ENCODE assay signal across 19 mouse cellular contexts in genomic region chr19:47345851-47346568, GRCm38 (mm10).
A peak's percentile ranks its signal among the peaks of the same experiment; 100 is the strongest.
DNase-seq lines count a peak whose midpoint lies in the region; ATAC-seq and TF ChIP-seq lines count a peak whose summit lies in the region.
"Had no signal": no experiment of that assay in that cellular context is flagged by ENCODE, and none has a peak within 500 bp of the region (broad histone marks: within the 10 kb centered on the region; RNA-seq: fewer than 3 reads in every experiment).

No protein-coding gene starts in this region.

- WGBS in embryonic facial prominence, embryonic 15.5 days = 55% methylated on average over 6 of the region's 6 CpGs
- 78% methylated on average over 6 of the region's 6 CpGs for WGBS in embryonic facial prominence, embryonic 10.5 days

- ATAC-seq in embryonic facial prominence, embryonic 15.5 days (ENCODE audit: insufficient number of reproducible peaks, low FRiP score, low TSS enrichment, low read depth) = no peak
- ATAC-seq: forebrain, embryonic 13.5 days; midbrain, embryonic 16.5 days had no signal

- H3K4me3 ChIP-seq in embryonic facial prominence, embryonic 15.5 days (replicated peaks) = no peak overlapping the region
- no peak overlapping the region for H3K4me3 ChIP-seq in embryonic facial prominence, embryonic 10.5 days
- H3K4me3 ChIP-seq in myocyte = no peak overlapping the region
- H3K4me3 ChIP-seq: forebrain, embryonic 13.5 days; heart, embryonic 13.5 days; hindbrain, embryonic 12.5 days; limb, embryonic 13.5 days had no signal

- no peaks in the 10 kb centered on the region for H3K79me2 ChIP-seq in myocyte (ENCODE audit: control insufficient read depth, insufficient read depth)

- no peaks in the 10 kb centered on the region for H3K36me3 ChIP-seq in embryonic facial prominence, embryonic 15.5 days
- H3K36me3 ChIP-seq in embryonic facial prominence, embryonic 10.5 days (replicated peaks) = no peaks in the 10 kb centered on the region
- H3K36me3 ChIP-seq in myocyte (ENCODE audit: control insufficient read depth, insufficient read depth) = peaks cover 1% of the 10 kb centered on the region
- H3K36me3 ChIP-seq: hindbrain, embryonic 12.5 days; limb, embryonic 13.5 days had no signal

- H3K4me2 ChIP-seq in embryonic facial prominence, embryonic 15.5 days (replicated peaks) = no peak overlapping the region
- H3K4me2 ChIP-seq in myocyte (ENCODE audit: low read depth) = peak overlapping the region; percentile 43
- H3K4me2 ChIP-seq: forebrain, embryonic 13.5 days; heart, embryonic 13.5 days; hindbrain, embryonic 12.5 days; limb, embryonic 13.5 days had no signal

- peaks cover 39% of the 10 kb centered on the region for H3K4me1 ChIP-seq in embryonic facial prominence, embryonic 15.5 days
- peaks cover 48% of the 10 kb centered on the region for H3K4me1 ChIP-seq in embryonic facial prominence, embryonic 10.5 days

- H3K27ac ChIP-seq in embryonic facial prominence, embryonic 15.5 days (replicated peaks) = peak overlapping the region; percentile 18; the same call in 1 of the 2 replicates
- H3K27ac ChIP-seq in embryonic facial prominence, embryonic 10.5 days (replicated peaks) = no peak overlapping the region
- H3K27ac ChIP-seq: forebrain, embryonic 13.5 days; heart, embryonic 13.5 days; hindbrain, embryonic 12.5 days; kidney, postnatal 0 days; limb, embryonic 13.5 days; liver, embryonic 14.5 days had no signal

- no peaks in the 10 kb centered on the region for H3K27me3 ChIP-seq in embryonic facial prominence, embryonic 15.5 days
- peaks cover 60% of the 10 kb centered on the region for H3K27me3 ChIP-seq in embryonic facial prominence, embryonic 10.5 days (replicated peaks; ENCODE audit: low read depth, poor library complexity, severe bottlenecking)
- no peaks in the 10 kb centered on the region for H3K27me3 ChIP-seq in myocyte (ENCODE audit: control insufficient read depth, insufficient read depth, insufficient read length)

- no peak overlapping the region for H3K9ac ChIP-seq in embryonic facial prominence, embryonic 15.5 days
- H3K9ac ChIP-seq: forebrain, embryonic 13.5 days; heart, embryonic 13.5 days; hindbrain, embryonic 12.5 days; limb, embryonic 13.5 days; liver, embryonic 14.5 days had no signal

- intact Hi-C loops in heart, postnatal 25 days (cut with DNase I) = no loop called here
- intact Hi-C loops in heart, postnatal 10 days (cut with DNase I) = no loop called here

- no peak overlapping the region for H3ac ChIP-seq in myocyte (ENCODE audit: control insufficient read depth, insufficient read length)

- no peaks in the 10 kb centered on the region for H3K9me3 ChIP-seq in embryonic facial prominence, embryonic 15.5 days (replicated peaks)
- H3K9me3 ChIP-seq in embryonic facial prominence, embryonic 10.5 days = no peaks in the 10 kb centered on the region
- H3K9me3 ChIP-seq: forebrain, embryonic 13.5 days; heart, embryonic 13.5 days; hindbrain, embryonic 12.5 days; limb, embryonic 13.5 days had no signal

- no peak for DNase-seq in embryonic facial prominence, embryonic 10.5 days (ENCODE audit: low spot score)
- DNase-seq in heart, postnatal 25 days (ENCODE audit: low spot score) = peak; percentile 39
- DNase-seq in heart, postnatal 10 days = no peak
- peak; percentile 88 for DNase-seq in NIH3T3 (ENCODE audit: low read depth)
- DNase-seq in retina, embryonic 14.5 days (ENCODE audit: low spot score) = no peak
- DNase-seq: adrenal gland, adult 2 months; cerebellum, adult 11 months; cerebellum, postnatal 25 days; gastrocnemius, postnatal 14 days; kidney, adult 18-20 months had no signal

- TF ChIP-seq POLR2A in myocyte (IDR thresholded peaks at IDR 0.05; ENCODE audit: insufficient read length, low read depth) = peak; percentile 23

TF ChIP-seq in myocyte, 11 proteins besides CTCF, POLR2A, EP300 and RAD21:
- TF ChIP-seq USF1 (IDR thresholded peaks at IDR 0.05; ENCODE audit: low read depth) (peak; percentile 29), MYOG (IDR thresholded peaks at IDR 0.05; ENCODE audit: control insufficient read depth in 1 of 3, insufficient read depth in 1 of 3, insufficient read length in 2 of 3, low read depth in 2 of 3) (peak in 1 of 3 experiments; percentile 61), POLR2AphosphoS2 (IDR thresholded peaks at IDR 0.05; ENCODE audit: insufficient read length, low read depth) (no peak), MYOD1 (IDR thresholded peaks at IDR 0.05; ENCODE audit: control insufficient read depth in 1 of 3, insufficient read length in 2 of 3, low read depth in 2 of 3) (peak in 1 of 3 experiments; percentile 52)

Comparison
In these comparisons a context has a peak if more than half of its experiments do, and no peak if none do; other contexts are left out.
1. DNase-seq: peak in heart, postnatal 25 days (single experiment) and NIH3T3 (single experiment); none in embryonic facial prominence, embryonic 10.5 days (single experiment), heart, postnatal 10 days (0 of 2) and retina, embryonic 14.5 days (single experiment).